Mouse (Mus musculus) myocyte (in vitro differentiated cells): ENCODE results near the gene N4bp2. TPM values are rescaled to one million over a fixed set of nuclear protein-coding genes. Genes with fewer than 3 reads are reported as not detected.

Source experiments
- H3K27me3 ChIP-seq: one replicate; pipeline ENCODE4 v1.6.1; 2011; ENCODE audit not compliant: control insufficient read depth, insufficient read depth, insufficient read length
- H3K36me3 ChIP-seq: one replicate; pipeline ENCODE4 v1.6.1; 2011; ENCODE audit not compliant: control insufficient read depth, insufficient read depth
- H3K4me2 ChIP-seq: one replicate; pipeline ENCODE4 v1.6.1; 2011; ENCODE audit warnings: low read depth, control low read depth
- H3K4me3 ChIP-seq: one replicate; pipeline ENCODE4 v1.5.1; 2011; ENCODE audit warnings: mild to moderate bottlenecking, control low read depth, moderate library complexity
- H3K79me2 ChIP-seq: one replicate; pipeline ENCODE4 v1.6.1; 2011; ENCODE audit not compliant: control insufficient read depth, insufficient read depth
- H3ac ChIP-seq: one replicate; pipeline ENCODE4 v1.6.1; 2011; ENCODE audit not compliant: control insufficient read depth, insufficient read length
- CEBPB ChIP-seq: IDR thresholded peaks from 2 replicates; pipeline ENCODE4 v1.6.1; 2011; ENCODE audit warnings: mild to moderate bottlenecking, moderate library complexity; ENCODE audit not compliant: poor library complexity, insufficient read depth, severe bottlenecking
- E2F4 ChIP-seq: IDR thresholded peaks from one replicate; pipeline ENCODE4 v1.6.1; 2011; ENCODE audit warnings: mild to moderate bottlenecking, control low read depth, moderate library complexity; ENCODE audit not compliant: insufficient read depth
- MAX ChIP-seq: IDR thresholded peaks from one replicate; pipeline ENCODE4 v1.6.1; 2011; ENCODE audit warnings: low read depth, mild to moderate bottlenecking, control low read depth
- MYOD1 ChIP-seq, 3 experiments: IDR thresholded peaks; one replicate each; pipeline ENCODE4 v1.6.1; 2011; ENCODE audit warnings: control low read depth in 2 of 3, low read depth in 2 of 3, mild to moderate bottlenecking in 2 of 3, moderate library complexity in 1 of 3; ENCODE audit not compliant: insufficient read length in 2 of 3, control insufficient read depth in 1 of 3
- MYOG ChIP-seq, 3 experiments: IDR thresholded peaks; one replicate each; pipeline ENCODE4 v1.6.1; 2011; ENCODE audit warnings: control low read depth in 2 of 3, low read depth in 2 of 3, mild to moderate bottlenecking in 2 of 3; ENCODE audit not compliant: insufficient read length in 2 of 3, control insufficient read depth in 1 of 3, insufficient read depth in 1 of 3
- POLR2A ChIP-seq: IDR thresholded peaks from one replicate; pipeline ENCODE4 v1.6.1; 2011; ENCODE audit warnings: low read depth, mild to moderate bottlenecking, control low read depth, moderate library complexity; ENCODE audit not compliant: insufficient read length
- POLR2AphosphoS2 ChIP-seq: IDR thresholded peaks from one replicate; pipeline ENCODE4 v1.6.1; 2011; ENCODE audit warnings: low read depth, control low read depth; ENCODE audit not compliant: insufficient read length
- REST ChIP-seq: IDR thresholded peaks from one replicate; pipeline ENCODE4 v1.6.1; 2011; ENCODE audit warnings: mild to moderate bottlenecking, control low read depth, moderate library complexity; ENCODE audit not compliant: insufficient read depth, insufficient read length
- SRF ChIP-seq: IDR thresholded peaks from one replicate; pipeline ENCODE4 v1.6.1; 2011; ENCODE audit warnings: low read depth; ENCODE audit not compliant: control insufficient read depth, insufficient read length
- TCF12 ChIP-seq: IDR thresholded peaks from one replicate; pipeline ENCODE4 v1.6.1; 2011; ENCODE audit warnings: mild to moderate bottlenecking, control low read depth; ENCODE audit not compliant: poor library complexity, insufficient read depth, severe bottlenecking
- TCF3 ChIP-seq: IDR thresholded peaks from one replicate; pipeline ENCODE4 v1.6.1; 2011; ENCODE audit warnings: low read depth, control low read depth; ENCODE audit not compliant: insufficient read length
- USF1 ChIP-seq: IDR thresholded peaks from one replicate; pipeline ENCODE4 v1.6.1; 2011; ENCODE audit warnings: low read depth, mild to moderate bottlenecking, control low read depth, moderate library complexity
- polyA plus RNA-seq: library from polyadenylated mRNA; unstranded; fragments of >200 nt; fragmentation: generic; extraction: Trizol; gene quantifications from one replicate; pipeline ENCODE4 v1.2.1, GENCODE M21; 2012; ENCODE audit warnings: missing spikeins

The N4bp2 gene
- polyA plus RNA-seq, 1 experiment = 1.9 TPM

GRCm38 (mm10) chr5:65763916-65764785 lies 830 bp downstream of the N4bp2 start:
- Histone ChIP-seq H3K4me3 (peak overlapping the region; percentile 47), H3ac (peak overlapping the region; percentile 98), H3K27me3 (no peaks in the 10 kb centered on the region), H3K4me2 (peak overlapping the region; percentile 80), H3K36me3 (no peaks in the 10 kb centered on the region), H3K79me2 (no peaks in the 10 kb centered on the region)
- peak in 2 of 3 experiments; percentile 53 to 86 for TF ChIP-seq MYOD1 (IDR thresholded peaks at IDR 0.05; ENCODE audit: control insufficient read depth in 1 of 3, insufficient read length in 2 of 3, low read depth in 2 of 3)
- peak in 2 of 3 experiments; percentile 83 to 84 for TF ChIP-seq MYOG (IDR thresholded peaks at IDR 0.05; ENCODE audit: control insufficient read depth in 1 of 3, insufficient read depth in 1 of 3, insufficient read length in 2 of 3, low read depth in 2 of 3)
- TF ChIP-seq TCF3 = no peak
- peak; percentile 62 for TF ChIP-seq POLR2A

GRCm38 (mm10) chr5:65764786-65765634 lies 1.7 kb downstream of the N4bp2 start:
- TF ChIP-seq POLR2A (peak; percentile 54), REST (no peak)
- Histone ChIP-seq H3K36me3 (no peaks in the 10 kb centered on the region), H3K4me3 (peak overlapping the region; percentile 47), H3K4me2 (peak overlapping the region; percentile 80), H3ac (peak overlapping the region; percentile 98), H3K79me2 (no peaks in the 10 kb centered on the region), H3K27me3 (no peaks in the 10 kb centered on the region)

- H3ac ChIP-seq = no peak overlapping the region
- no peaks in the 10 kb centered on the region for H3K27me3 ChIP-seq
- peak overlapping the region; percentile 80 for H3K4me2 ChIP-seq
- TF ChIP-seq CEBPB (no peak), USF1 (no peak), MAX (no peak), MYOG (IDR thresholded peaks at IDR 0.05; ENCODE audit: control insufficient read depth in 1 of 3, insufficient read depth in 1 of 3, insufficient read length in 2 of 3, low read depth in 2 of 3) (no peak), REST (no peak)
- H3K4me3 ChIP-seq = peak overlapping the region; percentile 47
- no peaks in the 10 kb centered on the region for H3K79me2 ChIP-seq
- no peaks in the 10 kb centered on the region for H3K36me3 ChIP-seq
Measured at GRCm38 (mm10) chr5:65765635-65765911, 2.3 kb downstream of the N4bp2 start.

- Histone ChIP-seq H3K27me3 (no peaks in the 10 kb centered on the region), H3K4me3 (no peak overlapping the region), H3K36me3 (no peaks in the 10 kb centered on the region), H3ac (no peak overlapping the region), H3K79me2 (no peaks in the 10 kb centered on the region), H3K4me2 (no peak overlapping the region)
- TF ChIP-seq TCF12 = no peak
- no peak for TF ChIP-seq CEBPB
- TF ChIP-seq MYOG (IDR thresholded peaks at IDR 0.05; ENCODE audit: control insufficient read depth in 1 of 3, insufficient read depth in 1 of 3, insufficient read length in 2 of 3, low read depth in 2 of 3) = no peak
- no peak for TF ChIP-seq TCF3
- no peak for TF ChIP-seq POLR2AphosphoS2
- TF ChIP-seq SRF = no peak
- TF ChIP-seq POLR2A = no peak
- no peak for TF ChIP-seq USF1
Measured at GRCm38 (mm10) chr5:65768007-65768406, 4.7 kb downstream of the N4bp2 start.

GRCm38 (mm10) chr5:65770065-65770464 lies 6.7 kb downstream of the N4bp2 start:
- TF ChIP-seq CEBPB (no peak), USF1 (no peak), MAX (no peak), E2F4 (no peak)
- H3K36me3 ChIP-seq = no peaks in the 10 kb centered on the region
- H3K4me3 ChIP-seq = no peak overlapping the region
- H3K4me2 ChIP-seq = no peak overlapping the region
- no peaks in the 10 kb centered on the region for H3K79me2 ChIP-seq
- no peak overlapping the region for H3ac ChIP-seq
- no peaks in the 10 kb centered on the region for H3K27me3 ChIP-seq
